Mouse (Mus musculus): ENCODE results near the gene Oser1.

DNA sequence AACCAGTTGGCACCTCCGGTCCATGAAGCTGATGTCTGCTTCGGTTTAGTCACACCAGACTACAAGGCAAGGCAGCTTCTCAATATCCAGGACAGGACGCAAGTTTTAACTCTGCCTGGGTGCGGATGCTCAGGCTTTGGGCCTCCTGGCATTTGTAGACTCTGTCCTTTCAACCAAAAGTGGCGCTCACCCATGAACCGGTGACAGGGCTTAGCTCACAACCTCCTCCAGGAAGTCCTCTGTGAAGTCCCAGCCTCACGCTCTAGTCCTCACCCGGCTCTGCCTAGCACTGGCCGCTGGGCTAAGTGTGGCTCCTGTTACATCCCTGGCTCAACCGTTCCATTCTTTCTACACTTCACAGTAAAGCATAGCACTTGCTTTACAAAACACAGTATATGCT, 31.3 kb downstream of the Oser1 start:
- TF ChIP-seq CTCF (IDR thresholded peaks at IDR 0.05; ENCODE audit: low read depth), result no peak
- no peak for TF ChIP-seq EP300 (IDR thresholded peaks at IDR 0.05; ENCODE audit: low read depth)

Data from liver, embryonic 14.5 days (tissue).